Mouse (Mus musculus) small intestine, adult 2 months (tissue): ENCODE measurements at regions not wholly inside any gene's neighbourhood (a gene's known extent, or its start where the extent isn't known, plus 50 kb on each side); places are given as distances from the start of the nearest gene placed in this dataset.

ENCODE experiments used
- CTCF ChIP-seq: fragments of 200-500 bp; IDR thresholded peaks from 2 replicates; pipeline ENCODE4 v1.5.1; 2012; ENCODE audit warnings: low read depth, mild to moderate bottlenecking, control low read depth, inconsistent platforms, low read length, moderate library complexity, mixed read lengths; ENCODE audit not compliant: insufficient replicate concordance, insufficient read length; ENCODE audit errors: extremely low read depth
- POLR2A ChIP-seq: fragments of 200-500 bp; IDR thresholded peaks from 2 replicates; pipeline ENCODE4 v1.6.1; 2012; ENCODE audit warnings: low read depth, mild to moderate bottlenecking, control low read depth, inconsistent platforms, low read length, moderate library complexity

GRCm38 (mm10) chr16:66004689-66005088 is 189.6 kb downstream of the Vgll3 start:
- TF ChIP-seq CTCF (no peak), POLR2A (no peak)
